ENCODE assay signal across 20 mouse cellular contexts in the genomic region with DNA sequence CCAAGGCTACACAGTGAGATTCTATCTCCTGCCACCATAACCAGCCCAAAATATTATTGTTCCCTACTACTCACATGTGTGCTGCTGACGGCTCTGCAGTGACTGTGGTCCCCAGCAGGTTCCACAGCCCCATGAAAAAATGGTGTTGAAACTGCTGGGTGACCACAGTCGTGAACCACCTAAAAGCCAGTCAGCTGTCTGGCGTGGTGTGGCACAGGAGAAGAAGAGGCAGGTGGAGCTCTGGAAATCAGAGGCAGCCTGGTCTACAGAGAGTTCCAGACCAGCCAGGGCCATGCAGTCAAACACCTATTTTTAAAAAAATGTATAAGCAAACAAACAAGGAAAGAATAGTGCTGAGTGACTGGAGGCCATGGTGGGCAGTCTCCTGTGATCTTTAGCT. TPM values are rescaled to one million over a fixed set of nuclear protein-coding genes. Genes with fewer than 3 reads are reported as not detected.
"Had no signal": no experiment of that assay in that cellular context is flagged by ENCODE, and none has a peak within 500 bp of the region (broad histone marks: within the 10 kb centered on the region; RNA-seq: fewer than 3 reads in every experiment).

No protein-coding gene starts in this region.

- H3K36me3 ChIP-seq: embryonic facial prominence, embryonic 10.5 days; embryonic facial prominence, embryonic 12.5 days; embryonic facial prominence, embryonic 13.5 days; embryonic facial prominence, embryonic 15.5 days; forebrain, embryonic 10.5 days; forebrain, embryonic 12.5 days; forebrain, embryonic 15.5 days had no signal

- H3K4me2 ChIP-seq: embryonic facial prominence, embryonic 12.5 days; embryonic facial prominence, embryonic 13.5 days; embryonic facial prominence, embryonic 15.5 days; forebrain, embryonic 12.5 days; forebrain, embryonic 13.5 days; forebrain, embryonic 15.5 days had no signal

- H3K27me3 ChIP-seq: embryonic facial prominence, embryonic 12.5 days; forebrain, embryonic 15.5 days had no signal

- H3K4me3 ChIP-seq: embryonic facial prominence, embryonic 10.5 days; embryonic facial prominence, embryonic 12.5 days; embryonic facial prominence, embryonic 13.5 days; embryonic facial prominence, embryonic 15.5 days; erythroblast, embryonic 14.5 days; forebrain, embryonic 10.5 days; forebrain, embryonic 12.5 days; forebrain, embryonic 13.5 days; forebrain, embryonic 15.5 days; gastrocnemius, adult 2 months; heart, adult 2 months had no signal

- DNase-seq: cerebellum, adult 9-10 months; cerebellum, adult 9-11 months; embryo, embryonic 11 days; gastrocnemius, adult 2 months; gastrocnemius, postnatal 14 days; gastrocnemius, postnatal 25 days; gastrocnemius, postnatal 36 days; heart, adult 11 months had no signal

- H3K27ac ChIP-seq: embryonic facial prominence, embryonic 10.5 days; embryonic facial prominence, embryonic 12.5 days; embryonic facial prominence, embryonic 13.5 days; embryonic facial prominence, embryonic 15.5 days; forebrain, embryonic 10.5 days; forebrain, embryonic 12.5 days; forebrain, embryonic 13.5 days; forebrain, embryonic 15.5 days; gastrocnemius, adult 2 months; heart, adult 2 months had no signal

RNA-seq across cellular contexts. Expression of gene Stac2, which starts 8.2 kb away (rescaled TPM):
- total RNA-seq: common myeloid progenitor, adult 5-6 weeks; granulocyte monocyte progenitor cell, adult 5-6 weeks had no signal
- polyA plus RNA-seq: erythroblast, embryonic 14.5 days had no signal

RNA-seq across cellular contexts. Expression of gene Cacnb1, which starts 38.6 kb away (rescaled TPM):
- total RNA-seq: common myeloid progenitor, adult 5-6 weeks had no signal
